Mouse (Mus musculus) olfactory bulb, adult 2 months (tissue): ENCODE results near the gene M1ap.

Experiments
- CTCF ChIP-seq: fragments of 200-500 bp; IDR thresholded peaks from 2 replicates; pipeline ENCODE4 v1.5.1; 2012; ENCODE audit warnings: low read depth, mild to moderate bottlenecking, low read length, moderate library complexity; ENCODE audit not compliant: insufficient read depth
- POLR2A ChIP-seq: fragments of 200-500 bp; IDR thresholded peaks from 2 replicates; pipeline ENCODE4 v1.6.1; 2012; ENCODE audit warnings: mild to moderate bottlenecking, low read depth, low read length, moderate library complexity; ENCODE audit not compliant: insufficient read depth

DNA sequence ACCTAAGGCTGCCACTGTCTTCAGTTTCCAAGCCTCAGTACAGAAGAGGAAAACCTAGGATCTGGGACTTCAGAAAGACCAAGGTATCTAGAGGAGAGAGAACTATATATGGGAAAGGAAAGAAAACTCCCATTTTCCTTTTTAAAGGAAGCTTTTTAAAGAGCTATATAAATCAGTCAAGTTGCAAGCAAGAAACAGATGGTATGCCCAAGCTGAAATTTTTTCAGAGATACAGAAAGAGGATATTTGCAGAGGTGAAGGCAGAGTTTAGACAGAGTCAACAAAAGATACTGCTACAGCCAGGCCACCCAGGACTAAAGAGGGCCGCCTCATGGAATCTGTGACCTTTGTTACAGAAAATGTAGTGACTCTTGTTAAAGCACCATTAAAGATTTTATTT lies 15.0 kb downstream of the M1ap start:
- no peak for TF ChIP-seq CTCF
- TF ChIP-seq POLR2A = no peak
